Mouse (Mus musculus) midbrain, embryonic 16.5 days (tissue): ENCODE measurements around the gene Trdn. TPM values are rescaled to one million over a fixed set of nuclear protein-coding genes. Genes with fewer than 3 reads are reported as not detected.

Experiments used
- ATAC-seq: fragments of 200-750 bp; cut with Nextera tagmentation; 2 replicates; pipeline ENCODE4 v1.8.0; 2017; ENCODE audit warnings: moderate TSS enrichment
- H3K27ac ChIP-seq: fragments of 300-500 bp; sonication (generic); 2 replicates; pipeline ENCODE4 v1.5.1; 2014; ENCODE audit warnings: mild to moderate bottlenecking, low read length, mixed read lengths
- H3K27me3 ChIP-seq: fragments of 300-500 bp; sonication (generic); 2 replicates; pipeline ENCODE4 v1.6.1; 2014; ENCODE audit warnings: low read depth, low read length, mixed read lengths; ENCODE audit not compliant: control insufficient read depth, insufficient read depth
- H3K36me3 ChIP-seq: fragments of 300-500 bp; sonication (generic); 2 replicates; pipeline ENCODE4 v1.6.1; 2014; ENCODE audit warnings: mild to moderate bottlenecking, low read length, moderate library complexity, mixed read lengths; ENCODE audit not compliant: control insufficient read depth, insufficient read depth
- H3K4me1 ChIP-seq: fragments of 300-500 bp; sonication (generic); 2 replicates; pipeline ENCODE4 v1.6.1; 2014; ENCODE audit warnings: mild to moderate bottlenecking, low read length, mixed read lengths; ENCODE audit not compliant: control insufficient read depth, insufficient read depth
- H3K4me2 ChIP-seq: fragments of 300-500 bp; sonication (generic); 2 replicates; pipeline ENCODE4 v1.6.1; 2014; ENCODE audit warnings: mild to moderate bottlenecking, low read length, mixed read lengths
- H3K4me3 ChIP-seq: fragments of 300-500 bp; sonication (generic); 2 replicates; pipeline ENCODE4 v1.5.1; 2014; ENCODE audit warnings: low read depth, mild to moderate bottlenecking, low read length, moderate library complexity, mixed read lengths
- H3K9ac ChIP-seq: fragments of 300-500 bp; sonication (generic); 2 replicates; pipeline ENCODE4 v1.6.1; 2014; ENCODE audit warnings: low read depth, low read length, mixed read lengths
- H3K9me3 ChIP-seq: fragments of 300-500 bp; sonication (generic); replicated peaks from 2 replicates; pipeline ENCODE4 v1.6.1; 2014; ENCODE audit warnings: mild to moderate bottlenecking, low read length, mixed read lengths; ENCODE audit not compliant: control insufficient read depth, poor library complexity, severe bottlenecking
- WGBS: fragments of 180-500 bp; shearing (Covaris S2); extraction: QIAGEN DNeasy Blood & Tissue Kit; methylation state at CpG from one replicate; pipeline ENCODE4 v1.1.7; 2014; 5-methylcytosine and 5-hydroxymethylcytosine counted together
- polyA plus RNA-seq: library from polyadenylated mRNA; unstranded; fragments of >200 nt; fragmentation: Nextera tagmentation; extraction: Ambion mirVana; gene quantifications from 2 replicates; pipeline ENCODE4 v1.2.1, GENCODE M21; 2015

The Trdn gene
- polyA plus RNA-seq, 1 experiment from 2014 or later, result 0.13 TPM

GRCm38 (mm10) chr10:33107942-33108341, 27.6 kb downstream of the Trdn start:
- H3K27me3 ChIP-seq, result no peaks in the 10 kb centered on the region
- no peak overlapping the region for H3K27ac ChIP-seq
- no peak overlapping the region for H3K4me3 ChIP-seq
- no peaks in the 10 kb centered on the region for H3K4me1 ChIP-seq
- no peak overlapping the region for H3K9ac ChIP-seq
- ATAC-seq, result no peak
- no peaks in the 10 kb centered on the region for H3K9me3 ChIP-seq
- no peak overlapping the region for H3K4me2 ChIP-seq
- no peaks in the 10 kb centered on the region for H3K36me3 ChIP-seq

GRCm38 (mm10) chr10:33123028-33123427, 42.7 kb downstream of the Trdn start:
- Histone ChIP-seq H3K4me1 (no peaks in the 10 kb centered on the region), H3K4me3 (no peak overlapping the region), H3K9me3 (no peaks in the 10 kb centered on the region), H3K4me2 (no peak overlapping the region), H3K27me3 (no peaks in the 10 kb centered on the region), H3K27ac (no peak overlapping the region), H3K36me3 (no peaks in the 10 kb centered on the region), H3K9ac (no peak overlapping the region)
- ATAC-seq, result no peak

DNA sequence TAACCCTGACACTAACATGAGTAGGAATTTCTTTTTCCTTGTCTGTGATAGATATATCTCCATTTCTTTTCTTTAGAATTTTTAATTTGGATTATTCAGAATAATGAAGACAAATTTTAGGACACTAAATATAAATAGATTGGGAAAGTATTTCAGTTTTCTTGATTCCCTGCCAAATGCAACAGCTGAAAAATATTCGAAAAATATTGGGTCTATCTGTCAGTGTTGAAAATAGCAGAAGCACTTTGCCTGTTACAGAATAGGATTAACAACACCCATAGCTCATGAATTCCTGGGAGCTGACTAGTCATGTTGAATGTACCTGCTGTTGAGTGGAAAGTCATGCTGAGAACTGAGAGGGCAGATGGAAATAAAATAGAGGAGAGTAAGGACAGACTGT, 64.6 kb downstream of the Trdn start:
- no peak for ATAC-seq
- WGBS, result 93% methylated on average over 1 of the region's 1 CpGs
- Histone ChIP-seq H3K27ac (no peak overlapping the region), H3K27me3 (no peaks in the 10 kb centered on the region), H3K36me3 (no peaks in the 10 kb centered on the region), H3K9me3 (no peaks in the 10 kb centered on the region), H3K4me1 (no peaks in the 10 kb centered on the region), H3K9ac (no peak overlapping the region), H3K4me2 (no peak overlapping the region), H3K4me3 (no peak overlapping the region)

GRCm38 (mm10) chr10:33179731-33180631, 99.6 kb downstream of the Trdn start:
- peak; percentile 64; the same call in 1 of the 2 replicates for ATAC-seq
- WGBS, result 31% methylated on average over 2 of the region's 2 CpGs

GRCm38 (mm10) chr10:33189031-33189430, 108.7 kb downstream of the Trdn start:
- Histone ChIP-seq H3K4me3 (no peak overlapping the region), H3K9me3 (no peaks in the 10 kb centered on the region), H3K4me1 (no peaks in the 10 kb centered on the region), H3K9ac (no peak overlapping the region), H3K27me3 (no peaks in the 10 kb centered on the region), H3K4me2 (no peak overlapping the region), H3K36me3 (no peaks in the 10 kb centered on the region), H3K27ac (no peak overlapping the region)
- ATAC-seq, result no peak
- WGBS, result 79% methylated on average over 1 of the region's 1 CpGs

More at GRCm38 (mm10) chr10:33179731-33180631, 99.6 kb downstream of the Trdn start:
- Histone ChIP-seq H3K9me3 (no peaks in the 10 kb centered on the region), H3K4me3 (no peak overlapping the region), H3K27me3 (no peaks in the 10 kb centered on the region), H3K27ac (no peak overlapping the region), H3K4me2 (no peak overlapping the region), H3K9ac (no peak overlapping the region), H3K36me3 (no peaks in the 10 kb centered on the region), H3K4me1 (no peaks in the 10 kb centered on the region)

GRCm38 (mm10) chr10:33195919-33196318, 115.6 kb downstream of the Trdn start:
- Histone ChIP-seq H3K27ac (no peak overlapping the region), H3K9me3 (no peaks in the 10 kb centered on the region), H3K4me3 (no peak overlapping the region), H3K4me1 (no peaks in the 10 kb centered on the region), H3K36me3 (no peaks in the 10 kb centered on the region), H3K9ac (no peak overlapping the region), H3K4me2 (no peak overlapping the region), H3K27me3 (no peaks in the 10 kb centered on the region)
- ATAC-seq, result no peak
- 9% methylated on average over 1 of the region's 1 CpGs for WGBS

GRCm38 (mm10) chr10:33198257-33198656, 117.9 kb downstream of the Trdn start:
- WGBS, result 68% methylated on average over 1 of the region's 1 CpGs
- H3K36me3 ChIP-seq, result no peaks in the 10 kb centered on the region
- ATAC-seq, result no peak
- no peaks in the 10 kb centered on the region for H3K4me1 ChIP-seq
- H3K9ac ChIP-seq, result no peak overlapping the region
- H3K27me3 ChIP-seq, result no peaks in the 10 kb centered on the region
- no peak overlapping the region for H3K4me2 ChIP-seq
- H3K9me3 ChIP-seq, result no peaks in the 10 kb centered on the region
- no peak overlapping the region for H3K4me3 ChIP-seq
- no peak overlapping the region for H3K27ac ChIP-seq

DNA sequence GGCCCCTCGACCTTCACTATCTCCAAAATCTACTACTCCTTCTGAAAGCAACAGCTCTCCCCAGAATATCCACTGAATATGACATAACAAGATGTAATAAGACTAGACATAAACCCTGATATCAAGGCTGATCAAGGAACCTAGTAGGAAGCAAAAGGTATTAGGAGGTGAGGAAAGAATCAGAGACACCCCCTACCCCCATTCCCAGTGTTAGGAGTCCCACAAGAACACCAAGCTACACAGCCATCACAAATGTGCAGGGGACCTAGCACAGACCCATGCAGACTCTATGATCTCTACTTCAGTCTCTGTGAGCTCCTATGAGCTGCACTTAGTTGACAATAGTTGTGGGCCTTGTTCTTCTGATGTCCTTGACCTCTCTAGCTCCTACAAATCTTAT, 130.1 kb downstream of the Trdn start:
- H3K9me3 ChIP-seq, result no peaks in the 10 kb centered on the region
- no peaks in the 10 kb centered on the region for H3K4me1 ChIP-seq
- no peaks in the 10 kb centered on the region for H3K27me3 ChIP-seq
- H3K27ac ChIP-seq, result no peak overlapping the region
- no peaks in the 10 kb centered on the region for H3K36me3 ChIP-seq
- H3K4me3 ChIP-seq, result no peak overlapping the region
- WGBS, result 73% methylated on average over 1 of the region's 1 CpGs
- no peak for ATAC-seq
- no peak overlapping the region for H3K4me2 ChIP-seq
- no peak overlapping the region for H3K9ac ChIP-seq

DNA sequence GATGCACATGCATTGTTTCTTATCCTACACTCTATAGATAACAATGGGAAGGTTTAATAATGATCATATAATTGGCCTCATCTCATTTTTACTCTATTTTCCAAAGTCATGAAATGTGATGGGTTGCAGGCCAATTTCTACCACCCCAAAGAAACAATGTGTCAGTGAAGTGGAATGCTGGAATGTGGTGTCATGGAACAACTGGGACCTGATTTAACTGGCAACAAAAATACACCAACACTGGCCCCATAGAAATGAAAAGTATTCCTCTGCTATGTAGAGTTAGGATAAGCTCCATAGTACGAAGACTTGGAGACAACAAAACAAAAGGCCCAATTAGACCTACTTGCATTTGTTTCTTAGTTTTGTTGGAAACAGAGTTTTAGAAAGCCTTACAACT, 173.6 kb downstream of the Trdn start:
- 72% methylated on average over 1 of the region's 1 CpGs for WGBS
- no peak for ATAC-seq
- Histone ChIP-seq H3K4me2 (no peak overlapping the region), H3K4me3 (no peak overlapping the region), H3K9me3 (no peaks in the 10 kb centered on the region), H3K4me1 (no peaks in the 10 kb centered on the region), H3K27ac (no peak overlapping the region), H3K9ac (no peak overlapping the region), H3K36me3 (no peaks in the 10 kb centered on the region), H3K27me3 (no peaks in the 10 kb centered on the region)
